Mouse (Mus musculus): Measurements from ENCODE around the gene Afmid. TPM values are rescaled to one million over a fixed set of nuclear protein-coding genes. Genes with fewer than 3 reads are reported as not detected.
"Not testable (repeated sequence)": the region's sequence is repeated elsewhere in the genome, so short reads cannot be mapped to it uniquely, and the experiment has no call there.

Gene Afmid
- polyA plus RNA-seq, 2 experiments = 5.3 to 10.4 TPM

- Histone ChIP-seq H3K4me2 (replicated peaks; ENCODE audit: low read depth, low read length, severe bottlenecking) (no peak overlapping the region), H3K4me3 (replicated peaks; ENCODE audit: low read length) (no peak overlapping the region), H3K27ac (replicated peaks; ENCODE audit: low read depth, low read length) (no peak overlapping the region), H3K36me3 (ENCODE audit: control insufficient read depth, insufficient read depth, low read length) (no peaks in the 10 kb centered on the region), H3K9me3 (ENCODE audit: control insufficient read depth, low read length) (no peaks in the 10 kb centered on the region), H3K4me1 (ENCODE audit: control insufficient read depth, insufficient read depth, low read length) (peaks cover 32% of the 10 kb centered on the region), H3K27me3 (ENCODE audit: control insufficient read depth, insufficient read depth, low read length) (no peaks in the 10 kb centered on the region), H3K9ac (ENCODE audit: low read depth, low read length, severe bottlenecking) (no peak overlapping the region)
- 74% methylated on average over 2 of the region's 2 CpGs for WGBS
- TF ChIP-seq POLR2A (IDR thresholded peaks at IDR 0.05; ENCODE audit: borderline replicate concordance, extremely low read depth, insufficient read depth, insufficient read length) = no peak
- no peak for DNase-seq (ENCODE audit: low spot score)
- ATAC-seq (ENCODE audit: low FRiP score, low read depth) = no peak
Observed at GRCm38 (mm10) chr11:117829671-117830215, 4.0 kb downstream of the Afmid start.

- Histone ChIP-seq H3K4me2 (replicated peaks; ENCODE audit: low read depth, low read length, severe bottlenecking) (no peak overlapping the region), H3K27me3 (ENCODE audit: control insufficient read depth, insufficient read depth, low read length) (no peaks in the 10 kb centered on the region), H3K9me3 (ENCODE audit: control insufficient read depth, low read length) (no peaks in the 10 kb centered on the region), H3K4me1 (ENCODE audit: control insufficient read depth, insufficient read depth, low read length) (peaks cover 27% of the 10 kb centered on the region), H3K27ac (replicated peaks; ENCODE audit: low read depth, low read length) (no peak overlapping the region), H3K36me3 (ENCODE audit: control insufficient read depth, insufficient read depth, low read length) (no peaks in the 10 kb centered on the region), H3K4me3 (replicated peaks; ENCODE audit: low read length) (no peak overlapping the region), H3K9ac (ENCODE audit: low read depth, low read length, severe bottlenecking) (no peak overlapping the region)
- no peak for TF ChIP-seq POLR2A (IDR thresholded peaks at IDR 0.05; ENCODE audit: borderline replicate concordance, extremely low read depth, insufficient read depth, insufficient read length)
- no peak for ATAC-seq (ENCODE audit: low FRiP score, low read depth)
- DNase-seq (ENCODE audit: low spot score) = no peak
- 73% methylated on average over 9 of the region's 9 CpGs for WGBS
Observed at GRCm38 (mm10) chr11:117830401-117830800, 4.7 kb downstream of the Afmid start.

GRCm38 (mm10) chr11:117832086-117832969 is 6.6 kb downstream of the Afmid start:
- Histone ChIP-seq H3K4me2 (replicated peaks; ENCODE audit: low read depth, low read length, severe bottlenecking) (peak overlapping the region; percentile 40), H3K27ac (replicated peaks; ENCODE audit: low read depth, low read length) (no peak overlapping the region), H3K4me3 (replicated peaks; ENCODE audit: low read length) (peak overlapping the region; percentile 13; the same call in 1 of the 2 replicates), H3K4me1 (ENCODE audit: control insufficient read depth, insufficient read depth, low read length) (peaks cover 17% of the 10 kb centered on the region), H3K27me3 (ENCODE audit: control insufficient read depth, insufficient read depth, low read length) (no peaks in the 10 kb centered on the region), H3K36me3 (ENCODE audit: control insufficient read depth, insufficient read depth, low read length) (no peaks in the 10 kb centered on the region), H3K9ac (ENCODE audit: low read depth, low read length, severe bottlenecking) (no peak overlapping the region), H3K9me3 (ENCODE audit: control insufficient read depth, low read length) (no peaks in the 10 kb centered on the region)
- ATAC-seq (ENCODE audit: low FRiP score, low read depth) = peak; percentile 39; the same call in 1 of the 2 replicates
- DNase-seq (ENCODE audit: low spot score) = peak; percentile 45
- TF ChIP-seq POLR2A (IDR thresholded peaks at IDR 0.05; ENCODE audit: borderline replicate concordance, extremely low read depth, insufficient read depth, insufficient read length) = no peak
- 20% methylated on average over 27 of the region's 28 CpGs for WGBS

DNA sequence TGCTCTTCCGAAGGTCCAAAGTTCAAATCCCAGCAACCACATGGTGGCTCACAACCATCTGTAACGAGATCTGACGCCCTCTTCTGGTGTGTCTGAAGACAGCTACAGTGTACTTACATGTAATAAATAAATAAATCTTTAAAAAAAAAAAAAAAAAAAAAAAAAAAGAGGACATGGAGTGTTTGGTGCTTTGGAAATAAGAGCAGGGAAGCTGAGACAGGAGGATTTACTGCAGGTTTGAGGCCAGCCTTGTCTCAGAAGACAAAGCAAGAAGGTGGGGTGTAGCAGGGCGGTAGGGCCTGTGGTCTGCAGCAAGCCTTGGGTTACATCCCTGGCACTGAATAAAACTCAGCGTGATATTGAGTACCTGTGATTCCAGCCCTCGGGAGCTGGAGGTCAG is 7.8 kb downstream of the Afmid start:
- DNase-seq (ENCODE audit: low spot score); H3K4me1 ChIP-seq (ENCODE audit: control insufficient read depth, insufficient read depth, low read length); H3K27ac ChIP-seq (replicated peaks; ENCODE audit: low read depth, low read length); H3K9ac ChIP-seq (ENCODE audit: low read depth, low read length, severe bottlenecking); H3K36me3 ChIP-seq (ENCODE audit: control insufficient read depth, insufficient read depth, low read length); H3K4me3 ChIP-seq (replicated peaks; ENCODE audit: low read length); H3K27me3 ChIP-seq (ENCODE audit: control insufficient read depth, insufficient read depth, low read length); ATAC-seq (ENCODE audit: low FRiP score, low read depth); H3K4me2 ChIP-seq (replicated peaks; ENCODE audit: low read depth, low read length, severe bottlenecking); H3K9me3 ChIP-seq (ENCODE audit: control insufficient read depth, low read length): not testable (repeated sequence)
- WGBS = 98% methylated on average over 4 of the region's 6 CpGs

DNA sequence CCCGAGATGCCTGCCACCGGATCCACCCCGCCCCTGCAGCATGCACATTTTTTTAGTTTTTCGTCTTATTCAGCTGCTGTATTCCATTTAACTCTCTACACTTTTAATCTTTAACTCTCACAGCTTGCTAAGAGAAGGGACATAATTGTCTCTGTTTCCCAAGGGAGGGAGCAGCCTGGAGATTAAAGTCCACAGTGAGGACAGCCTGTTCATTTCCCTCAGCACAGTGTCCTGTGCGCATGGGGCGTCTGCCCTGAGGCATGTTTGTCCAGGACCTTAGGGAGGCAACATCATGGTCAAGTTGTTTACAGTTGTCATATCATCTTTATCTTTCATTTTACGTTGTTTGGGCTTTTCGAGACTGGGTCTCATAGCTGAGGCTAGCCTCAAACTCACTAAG is 8.4 kb downstream of the Afmid start:
- WGBS = 92% methylated on average over 8 of the region's 8 CpGs
- ATAC-seq (ENCODE audit: low FRiP score, low read depth) = no peak

More for the DNA sequence above, 8.4 kb downstream of the Afmid start:
- Histone ChIP-seq H3K4me1 (ENCODE audit: control insufficient read depth, insufficient read depth, low read length) (peaks cover 3% of the 10 kb centered on the region), H3K4me2 (replicated peaks; ENCODE audit: low read depth, low read length, severe bottlenecking) (no peak overlapping the region), H3K9ac (ENCODE audit: low read depth, low read length, severe bottlenecking) (no peak overlapping the region), H3K27ac (replicated peaks; ENCODE audit: low read depth, low read length) (no peak overlapping the region), H3K36me3 (ENCODE audit: control insufficient read depth, insufficient read depth, low read length) (no peaks in the 10 kb centered on the region), H3K27me3 (ENCODE audit: control insufficient read depth, insufficient read depth, low read length) (no peaks in the 10 kb centered on the region), H3K4me3 (replicated peaks; ENCODE audit: low read length) (no peak overlapping the region), H3K9me3 (ENCODE audit: control insufficient read depth, low read length) (no peaks in the 10 kb centered on the region)
- no peak for TF ChIP-seq POLR2A (IDR thresholded peaks at IDR 0.05; ENCODE audit: borderline replicate concordance, extremely low read depth, insufficient read depth, insufficient read length)
- no peak for DNase-seq (ENCODE audit: low spot score)

Data from limb, embryonic 14.5 days (tissue).